Mouse (Mus musculus) small intestine, adult 2 months (tissue): ENCODE results near the gene Islr2. TPM values are rescaled to one million over a fixed set of nuclear protein-coding genes. Genes with fewer than 3 reads are reported as not detected.

Experiments used
- H3K27ac ChIP-seq: fragments of 200-500 bp; 2 replicates; pipeline ENCODE4 v1.5.1; 2012; ENCODE audit warnings: low read depth, low read length, control low read depth, inconsistent platforms; ENCODE audit not compliant: insufficient read depth
- H3K27me3 ChIP-seq: fragments of 200-500 bp; 2 replicates; pipeline ENCODE4 v1.6.1; 2012; ENCODE audit warnings: mild to moderate bottlenecking, moderate library complexity, low read length, inconsistent platforms; ENCODE audit not compliant: control insufficient read depth, insufficient read depth
- H3K36me3 ChIP-seq: fragments of 200-500 bp; 2 replicates; pipeline ENCODE4 v1.6.1; 2012; ENCODE audit warnings: mild to moderate bottlenecking, low read length, control low read depth, inconsistent platforms; ENCODE audit not compliant: control insufficient read depth, insufficient read depth
- H3K4me1 ChIP-seq: fragments of 200-500 bp; 2 replicates; pipeline ENCODE4 v1.6.1; 2012; ENCODE audit warnings: low read length, inconsistent platforms, mixed read lengths; ENCODE audit not compliant: control insufficient read depth, insufficient read depth, insufficient read length
- H3K4me3 ChIP-seq: fragments of 200-500 bp; 2 replicates; pipeline ENCODE4 v1.5.1; 2012; ENCODE audit warnings: low read depth, mild to moderate bottlenecking, control low read depth, inconsistent platforms, low read length, moderate library complexity
- CTCF ChIP-seq: fragments of 200-500 bp; IDR thresholded peaks from 2 replicates; pipeline ENCODE4 v1.5.1; 2012; ENCODE audit warnings: low read depth, mild to moderate bottlenecking, control low read depth, inconsistent platforms, low read length, moderate library complexity, mixed read lengths; ENCODE audit not compliant: insufficient replicate concordance, insufficient read length; ENCODE audit errors: extremely low read depth
- POLR2A ChIP-seq: fragments of 200-500 bp; IDR thresholded peaks from 2 replicates; pipeline ENCODE4 v1.6.1; 2012; ENCODE audit warnings: low read depth, mild to moderate bottlenecking, control low read depth, inconsistent platforms, low read length, moderate library complexity
- WGBS: fragments of 180-500 bp; shearing (Covaris S2); methylation state at CpG from one replicate; pipeline ENCODE4 v1.1.7; 2018; 5-methylcytosine and 5-hydroxymethylcytosine counted together
- polyA plus RNA-seq: library from polyadenylated mRNA; depleted of rRNA; stranded (reverse); fragments of >200 nt; gene quantifications from 2 replicates; pipeline ENCODE4 v1.2.3, GENCODE M21; 2012

Islr2 gene
- polyA plus RNA-seq, 1 experiment: 1.3 TPM

DNA sequence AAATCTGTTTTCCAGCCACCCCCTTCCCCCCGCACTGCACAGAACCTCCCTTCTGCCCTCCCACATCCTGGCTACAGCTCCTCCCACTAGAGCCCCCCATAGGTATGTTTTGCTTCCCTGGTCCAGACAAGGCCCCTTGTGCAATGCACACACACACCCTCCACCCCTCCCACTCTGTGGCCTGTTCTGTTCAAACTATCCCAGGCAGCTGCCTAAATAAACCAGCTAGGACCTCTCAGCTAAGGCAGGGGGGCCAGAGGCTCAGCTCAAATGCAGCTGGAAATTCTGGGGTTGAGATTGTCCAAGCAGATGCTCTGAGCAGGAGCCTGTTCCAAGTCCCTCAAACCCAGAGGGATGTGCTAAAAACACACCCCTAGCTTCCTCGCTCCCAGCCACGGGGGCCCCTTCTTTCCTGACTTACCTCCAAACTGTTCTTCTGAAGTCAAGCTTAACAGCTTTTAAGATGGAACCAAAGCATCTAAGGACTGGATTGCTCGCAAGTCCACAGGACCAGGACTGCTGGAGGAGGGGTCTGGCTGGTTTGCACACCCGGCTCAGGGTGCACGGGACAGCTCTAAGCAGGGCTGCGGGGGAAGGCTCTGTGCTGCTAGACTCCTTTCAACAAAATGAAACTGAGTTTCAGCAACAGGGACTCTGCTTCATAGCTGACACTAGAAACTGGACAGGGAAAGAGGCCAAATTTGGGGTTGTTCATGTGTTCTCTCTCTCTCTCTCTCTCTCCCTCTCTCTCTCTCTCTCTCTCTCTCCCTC is 45.4 kb downstream of the Islr2 start:
- no peaks in the 10 kb centered on the region for H3K27me3 ChIP-seq
- no peak for TF ChIP-seq CTCF
- TF ChIP-seq POLR2A: no peak
- peak overlapping the region; percentile 74 for H3K27ac ChIP-seq
- peaks cover 6% of the 10 kb centered on the region; the same call in 1 of the 2 replicates for H3K4me1 ChIP-seq
- 33% methylated on average over 7 of the region's 7 CpGs for WGBS
- H3K4me3 ChIP-seq: peak overlapping the region; percentile 44
- H3K36me3 ChIP-seq: no peaks in the 10 kb centered on the region

DNA sequence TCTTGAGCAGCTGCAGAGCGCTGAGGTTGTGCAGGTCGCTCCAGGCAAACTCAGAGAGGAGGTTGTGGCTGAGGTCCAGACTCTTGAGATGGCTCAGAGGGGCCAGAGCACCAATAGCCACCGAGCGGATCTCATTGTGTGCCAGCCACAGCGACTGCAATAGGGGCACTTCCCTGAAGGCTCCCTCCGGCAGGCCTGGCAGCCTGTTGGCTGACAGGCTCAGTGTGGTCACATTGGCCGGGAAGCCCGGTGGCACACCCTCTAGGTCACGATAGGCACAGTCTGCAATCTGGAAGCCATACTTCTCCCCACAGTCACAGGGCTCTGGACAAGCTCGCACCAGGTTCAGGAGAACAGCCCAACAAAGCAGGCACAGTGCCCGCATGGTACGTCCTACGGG is 46.3 kb downstream of the Islr2 start:
- H3K36me3 ChIP-seq: no peaks in the 10 kb centered on the region
- no peak for TF ChIP-seq CTCF
- TF ChIP-seq POLR2A: no peak
- peak overlapping the region; percentile 44 for H3K4me3 ChIP-seq
- 70% methylated on average over 13 of the region's 13 CpGs for WGBS
- H3K4me1 ChIP-seq: peaks cover 6% of the 10 kb centered on the region; the same call in 1 of the 2 replicates
- no peaks in the 10 kb centered on the region for H3K27me3 ChIP-seq
- peak overlapping the region; percentile 74 for H3K27ac ChIP-seq

DNA sequence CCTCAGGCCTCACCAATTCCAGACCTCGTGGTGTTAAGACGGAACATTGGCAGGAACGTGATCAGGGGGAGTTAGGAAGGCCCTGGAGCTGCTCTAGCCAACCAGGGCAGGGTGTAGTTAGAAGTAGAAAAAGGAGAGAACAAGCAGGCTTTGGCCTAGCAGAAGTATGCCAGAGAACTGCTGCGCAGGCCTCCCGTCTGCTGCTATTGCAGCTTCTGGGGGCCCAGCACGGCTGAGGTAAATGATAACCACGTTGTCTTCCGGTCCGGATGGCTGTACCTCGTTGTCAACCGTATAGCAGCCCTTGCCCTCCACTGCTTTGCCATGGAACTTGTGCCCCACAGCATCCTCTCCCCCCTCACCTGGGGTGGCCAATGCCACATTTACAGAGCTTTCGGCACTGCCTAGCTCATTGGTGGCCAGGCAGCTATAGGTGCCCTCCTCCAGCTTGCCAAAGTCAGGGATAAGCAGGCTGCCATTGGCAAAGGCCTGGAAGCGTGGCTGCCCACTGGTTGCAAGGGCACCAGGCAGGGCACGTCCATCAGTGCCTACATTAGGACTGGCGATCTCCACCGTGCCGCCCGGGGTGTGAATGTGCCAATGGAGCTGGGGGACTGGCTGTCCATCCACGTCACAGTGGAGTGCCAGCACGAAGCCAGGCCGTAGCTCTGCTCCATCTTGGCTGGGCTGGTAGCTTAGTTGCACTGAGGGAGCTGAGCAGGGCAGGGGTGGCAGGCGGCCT is 47.1 kb downstream of the Islr2 start:
- Histone ChIP-seq H3K27ac (no peak overlapping the region), H3K27me3 (no peaks in the 10 kb centered on the region)

DNA sequence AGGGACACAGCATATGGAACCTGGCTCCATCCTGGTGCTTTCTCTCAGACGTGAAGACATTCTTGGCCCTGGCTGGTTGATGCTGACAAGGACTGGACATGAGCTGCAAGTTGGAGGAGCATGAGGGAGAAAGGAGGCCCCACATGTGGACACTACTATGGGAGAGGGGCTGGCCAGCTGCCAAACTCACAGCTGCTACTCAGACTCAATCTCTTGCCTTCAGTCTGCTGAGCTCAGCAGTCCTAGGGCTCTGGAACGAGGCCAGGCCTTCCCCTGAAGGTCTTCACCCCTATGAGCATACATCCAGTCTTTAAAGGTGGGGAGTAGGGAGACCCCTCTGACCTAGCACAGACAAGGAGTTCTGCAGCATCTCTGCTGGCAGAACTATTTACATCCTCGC is 48.8 kb downstream of the Islr2 start:
- H3K36me3 ChIP-seq: no peaks in the 10 kb centered on the region
- WGBS: 57% methylated on average over 3 of the region's 3 CpGs
- H3K27ac ChIP-seq: no peak overlapping the region
- no peak for TF ChIP-seq POLR2A
- TF ChIP-seq CTCF: no peak
- no peaks in the 10 kb centered on the region for H3K27me3 ChIP-seq
- H3K4me3 ChIP-seq: no peak overlapping the region
- H3K4me1 ChIP-seq: peaks cover 6% of the 10 kb centered on the region; the same call in 1 of the 2 replicates

More for the DNA sequence above, 47.1 kb downstream of the Islr2 start:
- peaks cover 6% of the 10 kb centered on the region; the same call in 1 of the 2 replicates for H3K4me1 ChIP-seq
- no peak for TF ChIP-seq POLR2A
- TF ChIP-seq CTCF: no peak
- no peak overlapping the region; the same call in 1 of the 2 replicates for H3K4me3 ChIP-seq
- H3K36me3 ChIP-seq: no peaks in the 10 kb centered on the region
- 89% methylated on average over 22 of the region's 22 CpGs for WGBS

DNA sequence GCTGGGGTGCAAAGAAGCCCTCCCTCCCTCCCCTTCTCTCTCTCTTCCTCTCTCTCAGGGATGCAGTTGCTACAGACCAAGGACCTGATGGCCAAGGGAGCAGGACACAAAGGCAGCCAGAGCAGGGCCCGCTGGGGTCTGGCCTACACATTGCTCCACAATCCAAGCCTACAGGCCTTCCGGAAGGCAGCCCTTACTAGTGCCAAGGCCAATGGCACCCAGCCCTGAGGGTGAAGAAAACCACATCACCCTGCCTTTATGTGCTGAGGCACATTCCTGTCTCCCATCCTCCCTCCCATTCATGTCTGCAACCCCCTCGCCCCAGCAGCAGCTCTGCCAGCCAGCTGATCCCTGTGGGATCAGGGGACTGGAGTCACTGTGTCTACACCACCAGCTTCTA is 51.0 kb downstream of the Islr2 start:
- Histone ChIP-seq H3K27ac (no peak overlapping the region), H3K4me3 (no peak overlapping the region), H3K27me3 (no peaks in the 10 kb centered on the region), H3K36me3 (no peaks in the 10 kb centered on the region), H3K4me1 (peaks cover 6% of the 10 kb centered on the region; the same call in 1 of the 2 replicates)
- TF ChIP-seq POLR2A (no peak), CTCF (no peak)
- WGBS: 80% methylated on average over 3 of the region's 3 CpGs

DNA sequence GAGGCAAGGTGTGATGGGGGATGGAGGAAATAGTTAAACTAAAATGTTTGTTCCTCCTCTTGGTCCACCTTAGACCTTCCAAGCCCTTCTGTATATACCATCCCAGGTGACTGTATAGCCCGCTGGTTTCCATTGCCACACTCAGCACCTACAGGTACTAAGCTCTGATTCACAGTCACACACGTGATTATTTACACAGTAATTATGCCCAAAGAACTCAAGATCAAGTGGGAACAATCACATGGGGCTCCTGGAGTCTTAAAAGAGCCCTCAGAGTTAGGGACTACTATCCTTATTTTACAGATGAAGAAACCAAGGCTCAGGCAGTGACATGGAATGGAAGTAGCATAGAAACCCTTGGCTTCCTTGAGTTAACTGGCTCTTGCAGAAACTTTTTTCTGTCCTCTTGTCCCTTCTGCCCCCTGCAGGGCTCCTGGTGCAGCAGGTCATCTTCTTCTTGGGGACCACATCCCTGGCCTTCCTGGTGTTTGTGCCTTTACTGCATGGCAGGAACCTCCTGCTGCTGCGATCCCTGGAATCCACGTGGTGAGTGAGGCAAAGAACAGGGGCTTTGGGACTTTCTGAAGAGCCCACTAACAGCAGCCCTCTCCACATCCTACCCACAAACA is 53.3 kb downstream of the Islr2 start:
- Histone ChIP-seq H3K27ac (no peak overlapping the region), H3K4me3 (no peak overlapping the region), H3K27me3 (no peaks in the 10 kb centered on the region), H3K4me1 (no peaks in the 10 kb centered on the region), H3K36me3 (no peaks in the 10 kb centered on the region)
- TF ChIP-seq POLR2A (no peak), CTCF (no peak)
- 54% methylated on average over 4 of the region's 4 CpGs for WGBS
